Mouse (Mus musculus): ENCODE results near the gene Itpr3. TPM values are rescaled to one million over a fixed set of nuclear protein-coding genes. Genes with fewer than 3 reads are reported as not detected.

Gene Itpr3
- total and polyA plus RNA-seq, 2 experiments = 1.0 to 1.5 TPM

GRCm38 (mm10) chr17:27121781-27122180 lies 64.7 kb downstream of the Itpr3 start:
- Histone ChIP-seq H3K9ac (ENCODE audit: low read depth, low read length) (no peak overlapping the region), H3K27me3 (ENCODE audit: control insufficient read depth, insufficient read depth, low read length) (no peaks in the 10 kb centered on the region), H3K79me2 (ENCODE audit: control insufficient read depth, insufficient read depth, low read length) (no peaks in the 10 kb centered on the region), H3K36me3 (ENCODE audit: control insufficient read depth, insufficient read depth, low read length) (no peaks in the 10 kb centered on the region), H3K27ac (replicated peaks; ENCODE audit: insufficient read depth, low read depth, low read length) (no peak overlapping the region), H3K4me1 (ENCODE audit: control insufficient read depth, insufficient read depth, low read length) (no peaks in the 10 kb centered on the region), H3K4me3 (ENCODE audit: insufficient read depth, low read depth, low read length) (no peak overlapping the region)
- WGBS = 60% methylated on average over 7 of the region's 7 CpGs
- TF ChIP-seq POLR2A (IDR thresholded peaks at IDR 0.05; ENCODE audit: extremely low read depth, insufficient read depth, low read length) (no peak), CTCF (IDR thresholded peaks at IDR 0.05; ENCODE audit: low read depth, low read length) (no peak)
- peak; percentile 25 for DNase-seq (ENCODE audit: extremely low read depth, low read depth, low spot score)

GRCm38 (mm10) chr17:27122701-27123100 lies 65.6 kb downstream of the Itpr3 start:
- TF ChIP-seq POLR2A (IDR thresholded peaks at IDR 0.05; ENCODE audit: extremely low read depth, insufficient read depth, low read length) = no peak
- no peak for TF ChIP-seq CTCF (IDR thresholded peaks at IDR 0.05; ENCODE audit: low read depth, low read length)
- Histone ChIP-seq H3K4me1 (ENCODE audit: control insufficient read depth, insufficient read depth, low read length) (no peaks in the 10 kb centered on the region), H3K9ac (ENCODE audit: low read depth, low read length) (no peak overlapping the region), H3K27me3 (ENCODE audit: control insufficient read depth, insufficient read depth, low read length) (no peaks in the 10 kb centered on the region), H3K27ac (replicated peaks; ENCODE audit: insufficient read depth, low read depth, low read length) (no peak overlapping the region), H3K79me2 (ENCODE audit: control insufficient read depth, insufficient read depth, low read length) (no peaks in the 10 kb centered on the region), H3K4me3 (ENCODE audit: insufficient read depth, low read depth, low read length) (no peak overlapping the region), H3K36me3 (ENCODE audit: control insufficient read depth, insufficient read depth, low read length) (no peaks in the 10 kb centered on the region)
- WGBS = 91% methylated on average over 11 of the region's 11 CpGs
- DNase-seq (ENCODE audit: extremely low read depth, low read depth, low spot score) = no peak

DNA sequence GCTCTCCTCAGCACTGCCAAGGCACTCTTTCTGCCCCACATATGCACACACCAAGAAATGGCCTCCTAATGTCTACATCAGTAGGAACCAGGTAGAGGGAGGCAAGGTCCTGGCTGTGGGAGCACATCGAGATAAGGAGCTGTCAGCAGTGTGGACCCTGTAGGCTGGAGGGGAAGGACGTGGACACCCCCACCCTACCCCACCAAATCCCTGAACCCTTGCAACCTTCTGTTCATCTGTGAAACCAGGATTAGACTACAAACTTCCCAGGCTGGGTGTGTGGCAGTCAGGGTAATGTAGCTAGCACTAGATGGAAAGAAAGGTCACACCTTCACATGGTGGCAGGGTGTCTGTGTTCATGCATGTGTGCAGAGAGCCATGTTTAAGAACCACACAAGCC lies 66.0 kb downstream of the Itpr3 start:
- Histone ChIP-seq H3K79me2 (ENCODE audit: control insufficient read depth, insufficient read depth, low read length) (0 out of 2 replicates have a peak, but pooled peaks cover 2% of the 10 kb centered on the region), H3K4me1 (ENCODE audit: control insufficient read depth, insufficient read depth, low read length) (no peaks in the 10 kb centered on the region)
- WGBS = 80% methylated on average over 2 of the region's 2 CpGs

GRCm38 (mm10) chr17:27123813-27124375 lies 66.8 kb downstream of the Itpr3 start:
- WGBS = 80% methylated on average over 7 of the region's 7 CpGs
- no peaks in the 10 kb centered on the region for H3K4me1 ChIP-seq (ENCODE audit: control insufficient read depth, insufficient read depth, low read length)
- no peak overlapping the region for H3K9ac ChIP-seq (ENCODE audit: low read depth, low read length)
- H3K27ac ChIP-seq (replicated peaks; ENCODE audit: insufficient read depth, low read depth, low read length) = no peak overlapping the region
- no peak overlapping the region for H3K4me3 ChIP-seq (ENCODE audit: insufficient read depth, low read depth, low read length)
- no peaks in the 10 kb centered on the region for H3K27me3 ChIP-seq (ENCODE audit: control insufficient read depth, insufficient read depth, low read length)
- no peak for DNase-seq (ENCODE audit: extremely low read depth, low read depth, low spot score)
- H3K36me3 ChIP-seq (ENCODE audit: control insufficient read depth, insufficient read depth, low read length) = no peaks in the 10 kb centered on the region
- TF ChIP-seq POLR2A (IDR thresholded peaks at IDR 0.05; ENCODE audit: extremely low read depth, insufficient read depth, low read length) (no peak), CTCF (IDR thresholded peaks at IDR 0.05; ENCODE audit: low read depth, low read length) (no peak)
- H3K79me2 ChIP-seq (ENCODE audit: control insufficient read depth, insufficient read depth, low read length) = 0 out of 2 replicates have a peak, but pooled peaks cover 4% of the 10 kb centered on the region

More for the DNA sequence above, 66.0 kb downstream of the Itpr3 start:
- TF ChIP-seq POLR2A (IDR thresholded peaks at IDR 0.05; ENCODE audit: extremely low read depth, insufficient read depth, low read length) (no peak), CTCF (IDR thresholded peaks at IDR 0.05; ENCODE audit: low read depth, low read length) (no peak)
- no peak for DNase-seq (ENCODE audit: extremely low read depth, low read depth, low spot score)
- H3K27ac ChIP-seq (replicated peaks; ENCODE audit: insufficient read depth, low read depth, low read length) = no peak overlapping the region
- no peak overlapping the region for H3K4me3 ChIP-seq (ENCODE audit: insufficient read depth, low read depth, low read length)
- H3K27me3 ChIP-seq (ENCODE audit: control insufficient read depth, insufficient read depth, low read length) = no peaks in the 10 kb centered on the region
- no peaks in the 10 kb centered on the region for H3K36me3 ChIP-seq (ENCODE audit: control insufficient read depth, insufficient read depth, low read length)
- no peak overlapping the region for H3K9ac ChIP-seq (ENCODE audit: low read depth, low read length)

DNA sequence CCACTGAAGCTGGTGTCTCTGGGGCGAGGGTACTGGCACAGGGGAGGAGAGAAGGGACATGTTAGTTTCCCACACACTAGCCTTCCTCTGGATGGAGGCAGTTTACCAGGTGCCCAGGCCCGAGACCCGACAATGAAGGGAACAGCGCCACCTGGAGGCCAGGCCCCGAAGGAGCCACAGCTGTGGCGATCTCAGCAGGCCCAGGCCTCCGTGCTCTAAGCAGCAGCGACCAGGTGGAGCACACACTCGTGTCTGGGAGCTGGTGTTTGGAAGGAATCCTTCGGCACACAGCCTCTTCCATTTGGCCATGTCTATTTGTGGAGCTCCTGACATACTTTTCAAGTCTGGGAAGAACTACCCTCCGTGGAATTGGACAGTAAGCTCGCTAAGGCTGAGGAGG lies 68.1 kb downstream of the Itpr3 start:
- Histone ChIP-seq H3K36me3 (ENCODE audit: control insufficient read depth, insufficient read depth, low read length) (no peaks in the 10 kb centered on the region), H3K27ac (replicated peaks; ENCODE audit: insufficient read depth, low read depth, low read length) (no peak overlapping the region), H3K79me2 (ENCODE audit: control insufficient read depth, insufficient read depth, low read length) (peaks cover 7% of the 10 kb centered on the region; the same call in 1 of the 2 replicates), H3K27me3 (ENCODE audit: control insufficient read depth, insufficient read depth, low read length) (no peaks in the 10 kb centered on the region), H3K4me1 (ENCODE audit: control insufficient read depth, insufficient read depth, low read length) (no peaks in the 10 kb centered on the region), H3K4me3 (ENCODE audit: insufficient read depth, low read depth, low read length) (no peak overlapping the region), H3K9ac (ENCODE audit: low read depth, low read length) (no peak overlapping the region)
- no peak for DNase-seq (ENCODE audit: extremely low read depth, low read depth, low spot score)
- 50% methylated on average over 12 of the region's 12 CpGs for WGBS
- TF ChIP-seq POLR2A (IDR thresholded peaks at IDR 0.05; ENCODE audit: extremely low read depth, insufficient read depth, low read length) = no peak
- TF ChIP-seq CTCF (IDR thresholded peaks at IDR 0.05; ENCODE audit: low read depth, low read length) = peak; percentile 87

GRCm38 (mm10) chr17:27125669-27126202 lies 68.6 kb downstream of the Itpr3 start:
- 95% methylated on average over 11 of the region's 11 CpGs for WGBS
- H3K4me3 ChIP-seq (ENCODE audit: insufficient read depth, low read depth, low read length) = no peak overlapping the region
- no peak overlapping the region for H3K27ac ChIP-seq (replicated peaks; ENCODE audit: insufficient read depth, low read depth, low read length)
- no peaks in the 10 kb centered on the region for H3K36me3 ChIP-seq (ENCODE audit: control insufficient read depth, insufficient read depth, low read length)
- no peaks in the 10 kb centered on the region for H3K4me1 ChIP-seq (ENCODE audit: control insufficient read depth, insufficient read depth, low read length)
- TF ChIP-seq CTCF (IDR thresholded peaks at IDR 0.05; ENCODE audit: low read depth, low read length) (no peak), POLR2A (IDR thresholded peaks at IDR 0.05; ENCODE audit: extremely low read depth, insufficient read depth, low read length) (no peak)
- peaks cover 10% of the 10 kb centered on the region; the same call in 1 of the 2 replicates for H3K79me2 ChIP-seq (ENCODE audit: control insufficient read depth, insufficient read depth, low read length)
- no peaks in the 10 kb centered on the region for H3K27me3 ChIP-seq (ENCODE audit: control insufficient read depth, insufficient read depth, low read length)
- H3K9ac ChIP-seq (ENCODE audit: low read depth, low read length) = no peak overlapping the region
- DNase-seq (ENCODE audit: extremely low read depth, low read depth, low spot score) = no peak
